Mouse (Mus musculus) ZHBTc4 (cell line): ENCODE measurements around the gene Secisbp2l.

ENCODE experiments used
- DNase-seq: peaks from one replicate; pipeline ENCODE4 v3.0.0-alpha.2; 2011; ENCODE audit warnings: low read depth, low spot score

Secisbp2l gene

DNA sequence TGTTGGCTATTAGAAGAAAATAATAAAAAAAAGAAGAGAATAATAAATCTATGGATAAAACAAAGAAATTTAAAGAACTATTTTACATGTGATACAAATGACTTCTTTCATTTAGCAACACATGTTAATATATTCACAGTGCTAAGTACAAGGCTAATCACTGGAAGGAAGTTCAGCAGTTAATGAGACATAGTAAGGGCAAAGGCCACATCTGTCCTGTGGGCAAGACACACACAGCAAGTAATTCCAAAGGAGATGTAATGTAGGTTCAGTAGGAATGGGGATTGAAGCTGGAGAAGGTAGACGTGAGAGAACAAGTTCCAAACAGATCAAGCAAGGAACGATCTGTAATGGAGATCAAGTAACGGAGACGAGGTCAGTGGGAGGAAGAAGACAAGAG lies 1.7 kb upstream of the Secisbp2l start:
- DNase-seq: no peak

DNA sequence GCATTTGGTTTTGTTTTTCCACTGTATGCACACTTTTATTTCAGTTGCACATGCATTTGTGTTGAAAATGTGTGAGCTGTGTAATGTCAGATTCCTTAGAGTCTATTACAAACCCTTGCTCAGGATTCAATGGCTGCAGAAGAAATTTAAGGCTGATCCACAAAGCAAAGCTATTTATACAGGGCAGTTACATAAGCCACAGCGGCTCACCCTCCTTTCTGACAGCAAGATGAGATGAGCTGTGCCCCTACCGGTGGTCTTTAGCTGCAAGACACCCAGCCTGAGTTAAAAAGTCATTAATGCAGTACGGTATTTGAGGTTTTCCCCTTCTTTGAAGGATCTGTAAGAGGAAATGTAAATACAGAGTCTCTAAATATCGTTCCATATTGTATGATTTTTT lies 1.2 kb upstream of the Secisbp2l start:
- no peak for DNase-seq

DNA sequence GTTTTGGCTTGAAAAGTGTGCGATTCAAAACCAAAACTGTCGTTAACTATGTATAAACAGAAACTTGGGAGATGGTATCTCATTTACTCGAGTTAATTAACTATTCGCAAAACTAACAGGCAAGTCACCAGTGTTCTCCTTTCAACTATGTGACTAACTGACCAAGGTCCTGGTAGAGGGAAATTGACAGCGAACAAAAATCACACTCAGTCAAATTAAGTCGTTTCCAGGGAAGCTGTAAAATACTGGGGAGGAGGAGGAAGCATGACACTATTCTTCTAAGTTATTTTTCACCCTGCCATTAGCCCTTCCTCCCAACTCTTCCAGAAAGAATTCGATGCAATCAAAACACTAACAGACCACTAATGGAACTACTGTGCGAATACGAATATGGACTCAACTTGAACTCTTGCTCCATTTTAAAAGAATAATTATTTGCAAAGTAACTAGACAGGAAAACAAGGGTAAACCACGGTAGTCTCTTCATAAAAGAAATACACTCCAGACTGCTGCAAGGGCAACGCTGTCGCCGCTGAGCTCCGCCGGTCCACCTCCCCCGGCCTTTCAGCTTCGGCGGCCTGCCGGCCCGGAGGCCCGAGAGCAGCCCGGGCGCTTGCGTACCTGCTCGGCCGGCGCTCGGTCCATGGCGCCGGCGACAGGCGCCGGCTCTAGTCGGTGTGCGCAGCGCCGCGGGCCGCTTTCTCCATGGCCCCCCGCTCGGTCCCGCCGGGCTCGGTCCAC lies 522 bp downstream of the Secisbp2l start:
- no peak for DNase-seq

DNA sequence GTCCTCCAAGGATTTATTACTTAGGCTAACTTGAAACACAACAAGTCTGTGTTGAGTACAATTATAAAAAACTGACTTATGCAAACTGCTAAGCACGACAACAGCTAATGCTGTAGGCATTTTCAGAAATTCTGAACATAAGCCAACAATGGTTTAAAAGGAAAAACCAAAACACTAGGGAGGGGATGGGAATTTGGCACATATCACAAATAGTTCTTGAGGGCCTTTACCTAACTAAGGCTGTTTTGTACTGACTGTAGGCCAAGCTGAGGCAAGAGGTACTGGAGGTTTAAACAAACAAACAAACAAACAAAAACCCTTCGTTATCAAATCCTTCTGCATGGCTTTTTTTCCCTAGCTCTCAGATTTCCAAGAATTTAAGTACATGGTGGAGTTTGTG lies 1.7 kb downstream of the Secisbp2l start:
- no peak for DNase-seq

DNA sequence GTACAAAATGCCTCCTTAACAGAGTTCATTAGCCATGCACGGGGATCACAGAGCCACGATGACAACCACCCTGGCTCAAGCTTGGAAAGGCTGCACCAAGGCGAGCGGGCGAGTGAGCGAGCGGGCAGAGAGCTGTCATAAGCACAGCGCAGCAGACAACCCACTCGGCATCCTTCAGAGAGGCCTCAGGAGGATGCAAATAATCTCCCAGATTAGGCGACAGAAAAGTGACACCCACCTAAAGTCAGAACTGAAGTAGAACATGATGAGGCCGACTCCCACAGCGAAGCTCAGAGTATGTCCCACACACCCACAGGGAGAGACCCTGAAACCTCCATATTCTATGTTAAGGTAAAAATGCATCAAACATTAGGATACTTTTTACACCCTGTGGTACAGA lies 4.3 kb downstream of the Secisbp2l start:
- no peak for DNase-seq

DNA sequence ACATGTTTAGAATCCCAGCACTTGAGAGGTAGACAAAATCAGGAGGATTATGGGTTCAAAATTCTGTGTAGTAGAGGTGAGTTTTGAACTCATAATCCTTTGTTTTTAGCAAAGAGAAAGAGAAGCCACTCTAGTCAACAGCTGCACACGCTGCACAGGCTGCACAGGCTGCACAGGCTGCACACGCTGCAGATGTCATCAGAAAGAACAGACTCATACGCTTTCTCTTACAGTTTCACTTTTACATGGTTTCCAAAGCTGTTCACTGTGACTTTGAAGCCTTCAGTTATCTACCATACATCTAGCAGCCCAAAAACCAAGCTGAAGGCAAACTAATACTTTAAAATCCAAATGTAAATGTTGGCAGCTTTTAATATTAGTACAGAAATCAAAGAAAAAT lies 5.7 kb downstream of the Secisbp2l start:
- DNase-seq: no peak

DNA sequence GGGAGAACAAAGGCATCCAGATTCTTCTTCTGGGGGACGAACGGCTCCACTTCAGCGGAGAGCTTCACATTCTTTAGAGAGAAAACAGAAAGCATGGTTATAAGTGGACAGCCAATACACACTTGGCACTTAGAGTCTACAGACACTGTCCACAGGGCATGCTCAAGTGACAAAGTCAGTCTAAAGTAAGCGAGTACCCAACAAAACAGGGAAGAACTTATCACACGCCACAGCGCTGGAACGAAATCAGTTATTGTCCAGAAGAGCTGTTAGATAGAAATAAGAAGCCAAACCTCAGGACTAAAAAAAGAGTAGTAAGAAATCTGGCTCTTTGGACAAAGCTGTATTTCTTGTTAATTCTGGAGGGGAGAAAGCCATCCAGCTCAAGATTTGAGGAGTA lies 7.0 kb downstream of the Secisbp2l start:
- DNase-seq: no peak

DNA sequence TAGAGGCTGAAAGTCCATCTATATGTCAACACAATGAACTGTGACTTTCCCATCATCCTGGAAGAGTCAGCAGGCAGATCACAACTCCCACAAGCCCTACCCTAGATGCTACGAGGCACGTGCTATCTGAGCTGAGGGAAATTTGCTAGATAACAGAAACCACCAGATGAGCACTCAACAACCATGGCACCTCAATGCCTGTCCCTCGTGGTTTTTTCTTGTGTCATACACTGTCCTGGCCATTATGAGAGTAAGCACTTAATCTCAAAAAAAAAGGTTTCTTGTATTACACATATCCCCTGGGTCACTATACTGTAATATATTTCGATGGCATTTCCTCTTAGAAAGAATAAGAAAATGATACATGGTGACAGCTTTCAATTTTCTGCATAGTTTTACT lies 7.8 kb downstream of the Secisbp2l start:
- no peak for DNase-seq

DNA sequence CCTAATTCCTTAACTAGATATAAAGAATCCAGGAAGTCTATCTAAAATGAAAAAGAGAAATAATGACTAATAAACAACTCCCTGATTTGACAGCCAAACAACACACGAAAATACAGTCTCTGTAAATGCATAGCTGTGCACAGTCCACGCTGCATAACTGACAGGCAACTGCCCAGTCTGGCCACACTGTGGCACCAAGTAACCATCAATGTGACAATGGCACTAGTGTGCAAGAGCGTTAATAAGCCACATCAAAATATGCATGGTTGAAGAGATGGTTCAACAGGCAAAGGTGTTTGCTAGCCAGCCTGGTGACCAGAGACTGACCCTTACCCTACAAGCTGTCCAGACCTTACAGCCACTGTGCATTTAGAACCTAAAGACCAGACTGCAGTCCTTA lies 17.6 kb downstream of the Secisbp2l start:
- no peak for DNase-seq

DNA sequence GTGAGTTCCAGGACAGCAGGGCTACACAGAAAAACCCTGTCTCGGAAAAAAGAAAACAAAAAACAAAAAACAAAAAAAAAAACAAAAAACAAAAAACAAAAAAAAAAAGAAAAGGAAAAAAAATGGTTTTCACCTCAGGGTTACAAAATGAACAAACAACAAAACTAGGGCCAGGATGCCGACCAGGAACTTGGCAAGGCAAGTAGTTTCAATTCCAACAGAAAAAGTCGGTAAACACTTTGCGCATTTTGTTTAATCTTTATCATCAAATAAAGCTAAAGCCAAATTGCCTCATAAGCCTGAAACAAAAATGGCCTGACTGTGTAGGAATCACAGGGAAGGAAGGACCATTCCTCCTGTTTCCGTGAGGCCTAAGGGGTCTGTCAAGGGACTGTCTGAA lies 18.1 kb downstream of the Secisbp2l start:
- DNase-seq: no peak

DNA sequence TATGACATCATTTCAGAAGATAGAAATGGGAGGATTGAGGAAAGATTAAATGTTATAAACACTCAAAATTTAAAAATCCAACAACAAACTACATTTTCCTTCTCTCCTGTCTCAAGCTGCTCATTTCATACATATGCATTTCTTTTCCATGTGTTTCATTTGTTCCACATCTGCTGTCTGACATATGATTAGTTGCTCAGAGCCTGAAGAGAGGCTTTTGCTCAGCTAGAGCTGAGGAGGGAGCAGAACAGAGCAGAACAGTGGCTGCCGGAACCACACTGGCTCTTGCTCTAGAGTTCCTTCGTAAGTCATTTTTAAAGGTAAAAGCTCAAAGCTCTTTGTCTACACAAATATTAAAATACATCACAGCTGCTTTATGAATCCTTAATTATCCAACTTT lies 33.3 kb downstream of the Secisbp2l start:
- DNase-seq: no peak

DNA sequence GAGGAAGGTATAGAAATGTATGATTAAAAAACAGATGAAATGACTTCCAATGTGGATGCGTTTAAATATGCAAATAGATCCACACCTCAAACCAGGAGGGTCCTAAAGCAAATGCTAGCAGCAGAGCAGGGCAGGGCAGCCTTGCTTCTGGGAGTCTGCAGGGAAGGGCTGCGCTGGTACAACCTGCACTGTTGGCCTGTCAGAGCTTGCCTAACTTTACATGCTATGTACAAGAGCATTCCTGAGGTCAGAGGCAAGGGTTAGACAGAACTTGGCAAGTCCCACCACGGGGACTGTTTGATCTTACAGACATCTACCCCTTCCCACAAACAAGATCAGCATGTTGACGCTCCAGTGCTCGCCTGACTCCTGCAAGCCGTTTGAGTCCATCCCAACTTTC lies 43.3 kb downstream of the Secisbp2l start:
- DNase-seq: no peak

DNA sequence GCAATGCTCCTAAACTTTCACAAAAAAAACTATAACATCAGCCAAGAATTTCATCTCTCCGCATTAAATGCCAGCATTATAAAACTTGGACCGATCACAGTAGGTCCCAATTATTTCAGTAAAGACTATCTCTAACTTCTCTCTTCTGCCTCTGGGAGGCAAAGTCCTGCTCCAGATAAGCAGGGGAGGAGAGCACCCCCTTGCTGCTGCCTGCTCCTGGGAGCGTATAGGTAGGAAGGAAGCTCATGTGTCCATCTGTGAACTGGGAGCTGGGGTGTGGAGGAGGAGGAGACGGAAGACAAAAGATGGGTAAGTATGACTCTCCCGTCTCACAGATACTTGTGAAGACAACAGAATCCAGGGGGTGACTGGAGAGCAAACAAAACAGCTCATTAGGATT lies 44.0 kb downstream of the Secisbp2l start:
- no peak for DNase-seq

DNA sequence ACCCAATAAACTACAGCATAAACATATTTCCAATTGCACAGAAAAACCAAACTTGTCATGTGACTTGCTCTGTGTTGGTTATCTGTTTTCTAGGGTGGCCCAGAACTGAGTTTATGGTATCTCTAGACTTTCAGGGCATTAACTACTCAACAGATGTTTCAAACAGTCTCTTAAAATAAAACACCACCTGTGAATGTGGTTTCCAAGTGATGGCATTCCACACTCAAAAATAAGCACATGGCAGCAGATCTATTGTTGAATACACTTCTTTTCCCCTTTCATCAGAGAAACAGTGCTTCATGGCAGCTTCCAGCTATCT lies 46.7 kb downstream of the Secisbp2l start:
- DNase-seq: no peak

DNA sequence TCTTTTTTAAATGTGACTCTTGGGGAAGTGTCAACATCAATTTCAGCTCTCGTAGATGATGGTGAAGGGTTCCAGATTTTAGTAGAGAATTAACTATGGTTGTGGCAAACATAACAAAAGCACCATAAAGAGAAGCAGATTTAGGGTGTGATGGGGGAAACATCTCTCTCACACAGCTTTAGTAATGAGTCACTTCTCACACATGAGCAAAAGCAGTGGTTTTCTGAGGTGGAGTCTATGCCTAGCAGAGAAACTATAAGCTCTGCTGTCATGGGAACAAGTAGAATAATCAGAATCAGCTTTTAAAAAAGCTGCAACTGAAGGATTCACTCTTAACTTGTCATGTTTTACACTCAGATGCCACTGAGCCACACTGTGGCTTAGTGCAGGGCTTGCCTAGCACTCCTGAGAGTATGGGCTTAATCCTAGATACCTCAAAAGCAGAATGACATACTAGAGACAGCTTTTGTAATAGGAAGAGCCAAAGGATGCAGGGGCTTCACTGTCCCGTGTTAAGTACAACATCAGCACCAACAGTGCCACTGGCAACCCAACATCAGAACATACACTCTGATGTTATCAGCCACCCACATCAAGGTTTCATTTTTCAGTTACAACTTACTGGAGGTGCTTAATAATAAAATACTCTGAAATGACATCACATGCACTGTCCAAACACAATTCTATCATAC lies 47.2 kb downstream of the Secisbp2l start:
- DNase-seq: no peak

DNA sequence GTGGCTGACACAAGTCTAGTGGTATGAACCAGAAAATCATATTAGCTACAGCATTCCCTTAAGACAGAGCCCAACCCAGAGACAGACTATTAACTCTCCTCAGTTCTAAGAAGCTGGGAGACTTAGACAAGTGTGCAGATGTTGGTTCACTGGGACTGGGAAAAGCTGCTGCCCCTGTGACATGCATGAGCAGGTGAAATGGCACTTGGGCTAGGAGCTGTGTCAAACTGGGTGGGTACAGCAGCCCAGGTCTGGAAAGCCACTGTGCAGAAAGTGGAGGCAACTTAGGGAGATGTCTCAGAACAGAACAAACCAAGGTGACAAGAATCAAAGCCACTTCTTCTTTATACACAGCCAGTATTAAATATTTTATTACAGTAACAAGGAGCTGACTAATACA lies 47.9 kb downstream of the Secisbp2l start:
- DNase-seq: no peak

DNA sequence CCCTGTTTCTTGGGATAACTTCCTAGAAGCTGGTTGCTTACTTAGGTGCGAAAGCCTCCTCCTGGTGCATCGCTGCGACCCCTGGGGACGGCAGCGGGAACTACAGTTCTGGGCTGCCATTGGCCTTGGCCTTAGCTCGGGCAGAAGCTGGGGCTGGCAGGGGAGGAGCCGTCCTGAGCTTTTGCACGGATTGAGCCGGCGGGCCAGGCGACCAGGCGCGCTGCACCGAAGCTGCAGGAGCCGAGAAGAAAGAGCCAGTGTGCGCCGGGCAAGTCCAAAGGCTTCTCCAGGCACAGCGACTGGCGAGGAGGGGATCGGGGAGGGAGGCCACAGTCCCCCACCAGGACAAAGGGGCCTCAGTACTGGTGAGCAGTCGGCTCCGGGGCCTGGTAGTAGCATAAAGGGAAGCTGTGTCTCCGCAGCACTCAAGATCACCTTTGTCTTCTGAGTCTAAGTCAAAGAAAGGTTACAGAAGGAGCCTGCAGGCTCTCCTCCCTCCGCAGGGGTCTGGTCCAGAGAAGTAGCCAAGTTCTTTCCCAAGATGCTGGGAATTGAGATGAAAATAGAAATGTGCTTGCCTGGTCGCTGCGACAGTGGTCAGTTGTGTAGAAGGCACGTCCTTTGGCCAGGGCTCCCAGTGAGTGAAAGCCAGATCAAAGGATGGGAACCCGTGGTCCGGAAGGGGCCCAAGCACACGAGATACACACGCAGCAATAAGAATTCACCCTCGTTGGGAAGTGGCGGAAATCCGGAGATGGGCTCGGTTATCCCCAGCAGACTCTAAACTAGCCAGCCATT lies 50.7 kb downstream of the Secisbp2l start:
- DNase-seq: peak; percentile 98

DNA sequence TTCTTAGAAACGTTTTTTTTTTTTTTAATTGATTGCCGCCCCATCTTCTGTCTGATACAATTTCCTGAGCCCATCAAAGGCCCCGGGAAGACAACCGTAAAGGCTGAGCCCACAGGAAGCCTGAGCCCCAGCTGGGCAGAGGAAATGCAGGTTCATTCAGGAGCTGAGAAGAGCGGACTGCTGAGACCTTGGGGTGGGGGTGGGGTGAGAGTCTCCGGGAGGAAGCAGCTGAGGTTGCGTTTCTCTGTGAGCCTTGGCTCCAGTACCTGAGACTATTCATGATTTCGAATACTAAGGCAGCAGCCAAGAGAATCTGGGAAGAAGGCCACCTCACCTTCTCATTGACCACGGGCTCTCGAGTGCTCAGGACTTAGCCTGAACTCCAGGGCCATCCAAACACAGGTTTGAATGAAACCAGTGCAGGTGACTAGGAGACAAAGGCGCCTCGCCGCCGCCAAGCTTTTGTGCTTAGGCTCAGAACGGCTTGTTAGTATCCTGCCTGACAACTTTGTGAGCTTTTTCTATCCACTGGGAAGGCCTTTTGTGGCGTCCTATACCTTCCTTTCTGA lies 58.0 kb downstream of the Secisbp2l start:
- DNase-seq: peak; percentile 82

DNA sequence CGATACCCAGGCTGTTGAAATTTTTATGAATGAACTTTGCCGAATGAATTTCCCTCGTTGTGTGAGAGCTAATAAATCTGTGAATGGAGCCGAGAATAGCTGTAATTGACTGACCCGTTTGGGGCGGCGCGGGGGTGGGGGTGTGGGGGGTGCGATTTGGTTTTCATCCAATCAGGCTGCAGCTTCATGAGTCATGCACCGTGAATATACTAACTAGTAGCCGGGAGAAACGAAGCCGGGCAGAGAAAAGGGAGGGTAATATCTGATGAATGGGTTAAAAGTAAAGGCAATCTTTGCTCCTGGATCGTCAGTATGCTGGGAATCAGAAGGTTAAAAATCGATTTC lies 58.6 kb downstream of the Secisbp2l start, which contains the start of gene Shc4:
TSS of gene Shc4 (minus strand) at position 63 of the 345 bp plus-strand sequence.
- DNase-seq: peak; percentile 9

DNA sequence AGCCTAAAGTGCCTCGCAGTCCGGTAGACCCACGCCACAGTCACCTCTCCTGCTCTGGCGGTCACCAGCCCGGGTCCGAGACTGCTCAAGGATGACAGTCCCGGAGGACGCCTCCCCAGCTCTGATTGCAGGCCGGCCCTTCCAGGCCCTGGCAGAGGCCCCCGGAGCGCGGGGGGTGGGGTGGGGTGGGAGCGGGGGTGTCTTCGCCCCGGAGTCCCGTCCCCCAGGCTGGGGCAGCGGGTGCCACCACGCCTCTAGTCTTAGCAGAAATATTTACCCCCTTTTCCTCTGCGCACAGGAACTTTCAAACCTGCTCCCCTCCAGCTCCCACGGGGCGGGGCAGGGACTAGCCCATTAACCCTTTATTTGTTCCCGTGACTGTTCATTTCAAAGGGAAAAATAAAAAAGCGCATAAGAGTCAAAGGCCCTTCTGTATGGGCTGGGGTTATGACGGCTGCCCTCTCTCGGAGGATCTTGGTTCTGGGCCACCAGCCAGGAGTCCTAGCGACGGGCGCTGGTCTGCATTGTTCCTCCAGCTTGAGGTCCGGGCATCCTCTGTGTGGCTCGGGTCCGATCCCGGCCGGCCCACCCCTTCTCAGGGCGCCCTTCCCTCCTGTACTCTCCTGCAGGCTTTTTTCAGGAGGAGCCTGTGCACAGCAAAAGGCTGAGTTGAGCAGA lies 59.1 kb downstream of the Secisbp2l start:
- peak; percentile 34 for DNase-seq

DNA sequence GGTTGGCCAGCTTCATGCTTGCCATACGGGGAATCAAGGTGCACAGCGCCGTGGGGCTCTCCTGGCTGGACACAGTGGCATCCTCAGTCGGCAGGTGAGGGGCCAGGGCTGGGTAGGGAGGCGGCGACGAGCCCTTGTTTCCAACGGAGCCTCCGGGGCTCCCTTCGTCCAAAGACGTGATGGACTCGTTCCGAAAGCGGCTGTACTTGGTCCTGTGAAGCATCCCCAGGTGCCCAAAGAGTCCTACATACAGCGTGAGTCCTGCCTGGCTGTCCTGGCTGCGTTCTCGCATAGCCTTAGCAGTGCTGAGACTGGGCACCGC lies 59.6 kb downstream of the Secisbp2l start:
- DNase-seq: peak; percentile 13

DNA sequence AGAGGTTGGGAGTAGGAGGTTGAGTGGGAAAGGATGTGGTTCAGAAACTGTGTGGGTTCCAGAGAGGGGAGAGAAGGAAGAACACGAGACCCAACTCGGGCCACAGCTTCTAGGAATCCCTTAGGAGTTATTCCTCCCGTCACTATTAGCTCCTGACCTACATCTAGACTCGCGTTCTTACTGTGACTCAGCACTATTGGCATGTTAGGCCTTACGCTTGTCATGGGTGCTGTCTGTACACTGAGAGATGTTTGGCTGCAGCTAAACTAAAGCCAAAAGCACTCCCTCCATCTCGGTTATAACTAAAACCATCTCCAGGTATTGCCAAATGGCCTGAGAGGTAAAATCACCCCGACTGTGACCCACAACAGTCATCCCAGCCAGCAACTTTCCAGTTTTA lies 66.1 kb downstream of the Secisbp2l start:
- DNase-seq: peak; percentile 48
